Mouse (Mus musculus) MEL (cell line): ENCODE data around the gene Stim1. TPM values are rescaled to one million over a fixed set of nuclear protein-coding genes. Genes with fewer than 3 reads are reported as not detected.
"Not testable (repeated sequence)": the region's sequence is repeated elsewhere in the genome, so short reads cannot be mapped to it uniquely, and the experiment has no call there.

Experiments used
- DNase-seq: peaks from one replicate; pipeline ENCODE4 v3.0.0; 2011; ENCODE audit warnings: low read depth, low spot score
- H3K27ac ChIP-seq: 2 replicates; pipeline ENCODE4 v1.5.1; 2012; ENCODE audit warnings: low read depth, mild to moderate bottlenecking, control low read depth, low read length, moderate library complexity; ENCODE audit not compliant: control insufficient read depth
- H3K27me3 ChIP-seq, 2 experiments: fragments of 150-350 bp in 1 of 2; sonication (generic) in 1 of 2; 2 replicates each; pipeline ENCODE4 v1.6.1; 2012; ENCODE audit warnings: low read length in 2 of 2, mild to moderate bottlenecking in 2 of 2, improper control_type of control experiment in 1 of 2, moderate library complexity in 1 of 2; ENCODE audit not compliant: insufficient read depth in 2 of 2, control insufficient read depth in 1 of 2
- H3K36me3 ChIP-seq, 2 experiments: 2 replicates each; pipeline ENCODE4 v1.6.1; 2012 to 2014; ENCODE audit warnings: low read length in 2 of 2, improper control_type of control experiment in 1 of 2, inconsistent platforms in 1 of 2, mild to moderate bottlenecking in 1 of 2; ENCODE audit not compliant: insufficient read depth in 2 of 2, control insufficient read depth in 1 of 2
- H3K4me1 ChIP-seq, 2 experiments: fragments of 150-350 bp in 1 of 2; sonication (generic) in 1 of 2; 2 replicates each; pipeline ENCODE4 v1.6.1; 2012; ENCODE audit warnings: low read length in 2 of 2, improper control_type of control experiment in 1 of 2, mild to moderate bottlenecking in 1 of 2; ENCODE audit not compliant: insufficient read depth in 2 of 2, control insufficient read depth in 1 of 2
- H3K4me3 ChIP-seq, 2 experiments: fragments of 150-350 bp in 1 of 2; sonication (generic) in 1 of 2; 2 replicates each; pipeline ENCODE4 v1.5.1; 2012; ENCODE audit warnings: low read depth in 2 of 2, low read length in 2 of 2, mild to moderate bottlenecking in 2 of 2, moderate library complexity in 2 of 2, control low read depth in 1 of 2, improper control_type of control experiment in 1 of 2; ENCODE audit not compliant: control insufficient read depth in 1 of 2, insufficient read depth in 1 of 2
- H3K79me2 ChIP-seq: 2 replicates; pipeline ENCODE4 v1.6.1; 2012; ENCODE audit warnings: mild to moderate bottlenecking, low read length, moderate library complexity; ENCODE audit not compliant: control insufficient read depth, poor library complexity, insufficient read depth
- H3K9ac ChIP-seq: 2 replicates; pipeline ENCODE4 v1.6.1; 2012; ENCODE audit warnings: low read depth, mild to moderate bottlenecking, control low read depth, low read length, moderate library complexity; ENCODE audit not compliant: control insufficient read depth, poor library complexity, severe bottlenecking
- H3K9me3 ChIP-seq: fragments of 150-350 bp; sonication (generic); replicated peaks from 2 replicates; pipeline ENCODE4 v1.6.1; 2012; ENCODE audit warnings: mild to moderate bottlenecking, low read length, improper control_type of control experiment, moderate library complexity; ENCODE audit not compliant: insufficient read depth
- BHLHE40 ChIP-seq: IDR thresholded peaks from 2 replicates; pipeline ENCODE4 v1.6.1; 2012; ENCODE audit warnings: low read depth, mild to moderate bottlenecking, inconsistent platforms, low read length, improper control_type of control experiment, borderline replicate concordance
- CTCF ChIP-seq, 3 experiments: IDR thresholded peaks in 2 of 3; conservative IDR thresholded peaks in 1 of 3; 2 replicates each; pipeline ENCODE4 v1.5.1; 2011 to 2012; ENCODE audit warnings: low read length in 3 of 3, low read depth in 2 of 3, mild to moderate bottlenecking in 2 of 3, improper control_type of control experiment in 1 of 3, inconsistent platforms in 1 of 3, mixed read lengths in 1 of 3, moderate library complexity in 1 of 3; ENCODE audit not compliant: control insufficient read depth in 1 of 3, insufficient read depth in 1 of 3, poor library complexity in 1 of 3, severe bottlenecking in 1 of 3
- ELF1 ChIP-seq: IDR thresholded peaks from 2 replicates; pipeline ENCODE4 v1.6.1; 2014; ENCODE audit warnings: low read depth, mild to moderate bottlenecking, inconsistent platforms, low read length, improper control_type of control experiment, moderate library complexity
- EP300 ChIP-seq, 2 experiments: IDR thresholded peaks; 2 replicates each; pipeline ENCODE4 v1.6.1; 2011; ENCODE audit warnings: improper control_type of control experiment in 2 of 2, low read length in 2 of 2, low read depth in 1 of 2, mild to moderate bottlenecking in 1 of 2
- GABPA ChIP-seq: IDR thresholded peaks from 2 replicates; pipeline ENCODE4 v1.6.1; 2012; ENCODE audit warnings: low read depth, mild to moderate bottlenecking, inconsistent platforms, low read length, improper control_type of control experiment, moderate library complexity
- HCFC1 ChIP-seq: IDR thresholded peaks from 2 replicates; pipeline ENCODE4 v1.6.1; 2012; ENCODE audit warnings: low read depth, mild to moderate bottlenecking, inconsistent platforms, low read length, improper control_type of control experiment, moderate library complexity
- KAT2A ChIP-seq: conservative IDR thresholded peaks from 2 replicates; pipeline ENCODE4 v1.6.1; 2012; ENCODE audit warnings: low read depth, low read length, improper control_type of control experiment, inconsistent platforms
- MAX ChIP-seq: IDR thresholded peaks from 2 replicates; pipeline ENCODE4 v1.6.1; 2011; ENCODE audit warnings: low read length, improper control_type of control experiment
- MEF2A ChIP-seq: IDR thresholded peaks from 2 replicates; pipeline ENCODE4 v1.6.1; 2014; ENCODE audit warnings: low read depth, mild to moderate bottlenecking, inconsistent platforms, low read length, improper control_type of control experiment; ENCODE audit not compliant: poor library complexity, insufficient replicate concordance, severe bottlenecking; ENCODE audit errors: extremely low read depth
- NELFE ChIP-seq: IDR thresholded peaks from 2 replicates; pipeline ENCODE4 v1.6.1; 2011; ENCODE audit warnings: low read depth, low read length, improper control_type of control experiment
- NRF1 ChIP-seq: IDR thresholded peaks from 2 replicates; pipeline ENCODE4 v1.6.1; 2014; ENCODE audit warnings: low read depth, mild to moderate bottlenecking, inconsistent platforms, low read length, improper control_type of control experiment, moderate library complexity; ENCODE audit not compliant: poor library complexity, insufficient read depth, severe bottlenecking
- POLR2AphosphoS5 ChIP-seq: IDR thresholded peaks from 2 replicates; pipeline ENCODE4 v1.6.1; 2012; ENCODE audit warnings: low read depth, borderline replicate concordance, mild to moderate bottlenecking, inconsistent platforms, low read length, moderate library complexity, mixed read lengths
- RAD21 ChIP-seq: IDR thresholded peaks from 2 replicates; pipeline ENCODE4 v1.6.1; 2011; ENCODE audit warnings: mild to moderate bottlenecking, low read depth, low read length, improper control_type of control experiment
- SMC3 ChIP-seq: IDR thresholded peaks from 2 replicates; pipeline ENCODE4 v1.6.1; 2011; ENCODE audit warnings: low read depth, low read length, improper control_type of control experiment
- TBP ChIP-seq: IDR thresholded peaks from 2 replicates; pipeline ENCODE4 v1.8.0; 2011; ENCODE audit warnings: low read depth, low read length, improper control_type of control experiment
- ZC3H11A ChIP-seq: IDR thresholded peaks from 2 replicates; pipeline ENCODE4 v1.6.1; 2012; ENCODE audit warnings: low read depth, mild to moderate bottlenecking, inconsistent platforms, low read length, improper control_type of control experiment
- ZKSCAN1 ChIP-seq: IDR thresholded peaks from 2 replicates; pipeline ENCODE4 v1.6.1; 2012; ENCODE audit warnings: low read depth, mild to moderate bottlenecking, inconsistent platforms, low read length, improper control_type of control experiment, moderate library complexity
- ZNF384 ChIP-seq: IDR thresholded peaks from 2 replicates; pipeline ENCODE4 v1.6.1; 2012; ENCODE audit warnings: low read depth, mild to moderate bottlenecking, inconsistent platforms, low read length, improper control_type of control experiment
- polyA plus RNA-seq, 2 experiments: library from polyadenylated mRNA; stranded (reverse) in 1 of 2; unstranded in 1 of 2; fragments of >175 nt in 1 of 2; fragments of >200 nt in 1 of 2; gene quantifications; 2 replicates each; pipeline versions ENCODE4 v1.2.1 to v1.2.4; 2012; ENCODE audit warnings: low replicate concordance in 2 of 2, low read depth in 1 of 2; ENCODE audit not compliant: insufficient read length in 2 of 2, insufficient read depth in 1 of 2, missing spikeins in 1 of 2
- total RNA-seq: library from RNA; depleted of rRNA; stranded (reverse); fragments of 300-350 nt; gene quantifications from 2 replicates; pipeline ENCODE4 v1.2.3, GENCODE M21; 2012

Stim1 gene
- total and polyA plus RNA-seq, 3 experiments = 26.1 to 65.0 TPM; not detected in 1

DNA sequence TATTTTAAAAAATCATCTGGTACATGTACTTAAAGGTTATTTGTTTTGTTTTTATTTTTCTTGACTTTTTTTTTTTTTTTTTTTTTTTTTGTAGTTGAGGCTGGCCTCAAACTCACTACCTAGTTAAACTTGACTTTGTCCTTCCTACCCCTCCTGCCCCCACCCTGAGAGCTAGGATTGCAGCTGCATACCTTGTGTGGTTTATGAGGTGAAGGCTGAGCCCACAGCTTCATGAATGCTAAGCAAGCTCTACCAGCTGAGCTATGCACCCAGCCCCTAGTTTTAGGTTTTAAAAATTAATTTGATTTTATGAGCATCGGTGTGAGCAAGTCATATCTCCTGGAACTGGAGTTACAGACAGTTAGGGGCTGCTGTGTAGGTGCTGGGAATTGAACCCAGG, 7.1 kb upstream of the Stim1 start:
- no peak overlapping the region for H3K9ac ChIP-seq
- H3K79me2 ChIP-seq = no peaks in the 10 kb centered on the region
- no peaks in the 10 kb centered on the region for H3K9me3 ChIP-seq
- peaks cover 3 to 9% of the 10 kb centered on the region in 2 experiments for H3K4me1 ChIP-seq
- DNase-seq = no peak
- TF ChIP-seq ZNF384 = peak; percentile 37; the same call in 1 of the 2 replicates
- TF ChIP-seq ELF1 = no peak
- no peak overlapping the region for H3K27ac ChIP-seq
- H3K4me3 ChIP-seq = no peak overlapping the region
- peaks cover 0 to 5% of the 10 kb centered on the region in 2 experiments; a peak in 2 of 4 replicates for H3K36me3 ChIP-seq
- H3K27me3 ChIP-seq = no peaks in the 10 kb centered on the region

DNA sequence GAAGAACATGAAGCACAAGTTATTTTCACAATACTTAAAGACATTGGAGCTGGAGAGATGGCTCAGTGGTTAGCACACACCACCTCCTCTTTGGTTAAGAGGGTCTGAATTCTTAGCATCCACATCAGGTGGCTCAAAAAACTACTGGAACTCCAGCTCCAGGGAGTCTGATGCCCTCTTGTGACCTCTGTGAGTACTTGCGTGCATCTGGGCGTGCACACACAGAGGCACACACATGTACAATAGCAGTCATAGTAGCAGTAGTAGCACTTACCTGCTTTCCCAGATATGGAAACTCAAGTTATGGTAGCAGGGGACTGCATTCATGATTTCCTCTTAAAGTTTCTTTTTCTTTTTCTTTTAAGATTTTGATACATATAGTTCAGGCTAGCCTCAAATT, 4.6 kb upstream of the Stim1 start:
- Histone ChIP-seq H3K36me3 (peaks cover 0 to 6% of the 10 kb centered on the region in 2 experiments; a peak in 2 of 4 replicates), H3K9me3 (no peaks in the 10 kb centered on the region), H3K79me2 (peaks cover 6% of the 10 kb centered on the region), H3K27ac (no peak overlapping the region), H3K9ac (no peak overlapping the region), H3K27me3 (no peaks in the 10 kb centered on the region), H3K4me3 (no peak overlapping the region), H3K4me1 (peaks cover 3 to 9% of the 10 kb centered on the region in 2 experiments)
- DNase-seq = no peak
- peak; percentile 25; the same call in 1 of the 2 replicates for TF ChIP-seq ZC3H11A
- no peak for TF ChIP-seq BHLHE40
- TF ChIP-seq SMC3 = peak; percentile 37
- peak; percentile 40 for TF ChIP-seq RAD21
- peak; percentile 29 to 49 (median 41) for TF ChIP-seq CTCF (IDR thresholded peaks at IDR 0.05 in 2 of 3, conservative IDR thresholded peaks at IDR 0.05 in 1 of 3; ENCODE audit: control insufficient read depth in 1 of 3, insufficient read depth in 1 of 3, low read depth in 2 of 3, low read length in 3 of 3, poor library complexity in 1 of 3, severe bottlenecking in 1 of 3)

DNA sequence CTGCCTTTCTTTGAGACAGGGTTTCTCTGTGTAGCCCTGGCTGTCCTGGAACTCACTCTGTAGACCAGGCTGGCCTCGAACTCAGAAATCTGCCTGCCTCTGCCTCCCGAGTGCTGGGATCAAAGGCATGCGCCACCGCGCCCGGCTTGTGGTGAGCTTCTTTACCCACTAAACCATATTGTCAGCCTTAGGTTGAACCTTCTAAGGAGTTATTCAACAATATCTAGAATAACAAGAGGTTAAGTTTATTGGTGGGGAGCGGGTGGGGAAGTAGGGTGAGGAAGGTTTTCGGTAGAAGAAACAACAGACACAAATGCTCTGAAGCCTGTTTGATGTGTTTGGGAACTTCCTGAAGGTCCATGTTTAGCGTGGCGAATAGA, 1.6 kb upstream of the Stim1 start:
- peak overlapping the region; percentile 95 for H3K27ac ChIP-seq
- H3K4me3 ChIP-seq = peak overlapping the region; percentile 80 to 99
- H3K9ac ChIP-seq = peak overlapping the region; percentile 92

GRCm38 (mm10) chr7:102266401-102267042, 1.1 kb upstream of the Stim1 start:
- no peaks in the 10 kb centered on the region for H3K9me3 ChIP-seq
- peak; percentile 97 for DNase-seq
- H3K36me3 ChIP-seq = peaks cover 0 to 27% of the 10 kb centered on the region in 2 experiments; a peak in 3 of 4 replicates
- no peaks in the 10 kb centered on the region for H3K27me3 ChIP-seq
- H3K27ac ChIP-seq = peak overlapping the region; percentile 95
- peak overlapping the region; percentile 80 to 99 for H3K4me3 ChIP-seq
- H3K79me2 ChIP-seq = peaks cover 38% of the 10 kb centered on the region
- peaks cover 3 to 23% of the 10 kb centered on the region in 2 experiments for H3K4me1 ChIP-seq
- H3K9ac ChIP-seq = peak overlapping the region; percentile 92
- peak; percentile 85 to 86 for TF ChIP-seq EP300 (IDR thresholded peaks at IDR 0.05; ENCODE audit: low read depth in 1 of 2, low read length in 2 of 2)
- no peak for TF ChIP-seq GABPA
- no peak for TF ChIP-seq POLR2AphosphoS5
- TF ChIP-seq NELFE = peak; percentile 85
- peak; percentile 61; the same call in 1 of the 2 replicates for TF ChIP-seq MAX
- peak; percentile 21; the same call in 1 of the 2 replicates for TF ChIP-seq ZKSCAN1
- TF ChIP-seq MEF2A = no peak
- TF ChIP-seq ELF1 = peak; percentile 80
- TF ChIP-seq KAT2A = no peak; the same call in 1 of the 2 replicates
- peak; percentile 22 for TF ChIP-seq HCFC1
- no peak for TF ChIP-seq NRF1
- TF ChIP-seq TBP = peak; percentile 58

More for the DNA sequence above, 1.6 kb upstream of the Stim1 start:
- not testable (repeated sequence) for H3K9me3 ChIP-seq, DNase-seq, H3K27me3 ChIP-seq
- Histone ChIP-seq H3K4me1 (peaks cover 3 to 19% of the 10 kb centered on the region in 2 experiments), H3K79me2 (peaks cover 35% of the 10 kb centered on the region), H3K36me3 (peaks cover 0 to 22% of the 10 kb centered on the region in 2 experiments; a peak in 2 of 4 replicates)
- peak; percentile 82 for TF ChIP-seq TBP
